Mouse (Mus musculus): Measurements from ENCODE around the gene Prmt7.
A peak's percentile ranks its signal among the peaks of the same experiment; 100 is the strongest.

Prmt7 gene

GRCm38 (mm10) chr8:106213959-106214358 is 3.2 kb downstream of the Prmt7 start:
- no peak for DNase-seq (ENCODE audit: extremely low spot score, low read depth, low spot score)

- no peak for DNase-seq (ENCODE audit: extremely low spot score, low read depth, low spot score)
Measured at GRCm38 (mm10) chr8:106219620-106220019, 8.9 kb downstream of the Prmt7 start.

- peak; percentile 64 for DNase-seq (ENCODE audit: extremely low spot score, low read depth, low spot score)
Measured at GRCm38 (mm10) chr8:106226589-106226988, 15.9 kb downstream of the Prmt7 start.

GRCm38 (mm10) chr8:106231536-106231935 is 20.8 kb downstream of the Prmt7 start:
- no peak for DNase-seq (ENCODE audit: extremely low spot score, low read depth, low spot score)

- no peak for DNase-seq (ENCODE audit: extremely low spot score, low read depth, low spot score)
Measured at GRCm38 (mm10) chr8:106232751-106233150, 22.0 kb downstream of the Prmt7 start.

- DNase-seq (ENCODE audit: extremely low spot score, low read depth, low spot score) = no peak
Measured at GRCm38 (mm10) chr8:106234567-106235261, 24.0 kb downstream of the Prmt7 start.

- DNase-seq (ENCODE audit: extremely low spot score, low read depth, low spot score) = no peak
Measured at GRCm38 (mm10) chr8:106237106-106237505, 26.4 kb downstream of the Prmt7 start.

- DNase-seq (ENCODE audit: extremely low spot score, low read depth, low spot score) = no peak
Measured at GRCm38 (mm10) chr8:106250186-106250585, 39.5 kb downstream of the Prmt7 start.

- DNase-seq (ENCODE audit: extremely low spot score, low read depth, low spot score) = no peak
Measured at GRCm38 (mm10) chr8:106258169-106258568, 47.4 kb downstream of the Prmt7 start.

- no peak for DNase-seq (ENCODE audit: extremely low spot score, low read depth, low spot score)
Measured at GRCm38 (mm10) chr8:106259579-106260255, 49.0 kb downstream of the Prmt7 start.

GRCm38 (mm10) chr8:106260894-106261293 is 50.2 kb downstream of the Prmt7 start:
- DNase-seq (ENCODE audit: extremely low spot score, low read depth, low spot score) = no peak

- DNase-seq (ENCODE audit: extremely low spot score, low read depth, low spot score) = no peak
Measured at GRCm38 (mm10) chr8:106262343-106262742, 51.6 kb downstream of the Prmt7 start.

GRCm38 (mm10) chr8:106263928-106264327 is 53.2 kb downstream of the Prmt7 start:
- no peak for DNase-seq (ENCODE audit: extremely low spot score, low read depth, low spot score)

GRCm38 (mm10) chr8:106265398-106265797 is 54.7 kb downstream of the Prmt7 start:
- no peak for DNase-seq (ENCODE audit: extremely low spot score, low read depth, low spot score)

- DNase-seq (ENCODE audit: extremely low spot score, low read depth, low spot score) = no peak
Measured at GRCm38 (mm10) chr8:106268710-106269346, 58.1 kb downstream of the Prmt7 start.

- peak; percentile 2 for DNase-seq (ENCODE audit: extremely low spot score, low read depth, low spot score)
Measured at GRCm38 (mm10) chr8:106270804-106271203, 60.1 kb downstream of the Prmt7 start.

- DNase-seq (ENCODE audit: extremely low spot score, low read depth, low spot score) = no peak
Measured at GRCm38 (mm10) chr8:106271378-106271777, 60.6 kb downstream of the Prmt7 start.

GRCm38 (mm10) chr8:106273468-106273867 is 62.7 kb downstream of the Prmt7 start:
- no peak for DNase-seq (ENCODE audit: extremely low spot score, low read depth, low spot score)

- no peak for DNase-seq (ENCODE audit: extremely low spot score, low read depth, low spot score)
Measured at GRCm38 (mm10) chr8:106276709-106277317, 66.1 kb downstream of the Prmt7 start.

- no peak for DNase-seq (ENCODE audit: extremely low spot score, low read depth, low spot score)
Measured at GRCm38 (mm10) chr8:106278367-106279042, 67.8 kb downstream of the Prmt7 start.

- DNase-seq (ENCODE audit: extremely low spot score, low read depth, low spot score) = no peak
Measured at GRCm38 (mm10) chr8:106280154-106280553, 69.4 kb downstream of the Prmt7 start.

All from hindlimb bud, embryonic 11.5 days (tissue).